Mouse (Mus musculus) cerebellum, adult 2 months (tissue): ENCODE measurements around the gene Gm39115.

Experiments used
- CTCF ChIP-seq: fragments of 200-500 bp; IDR thresholded peaks from 2 replicates; pipeline ENCODE4 v1.5.1; 2011; ENCODE audit warnings: low read depth, mild to moderate bottlenecking, control low read depth, low read length, moderate library complexity, borderline replicate concordance; ENCODE audit not compliant: insufficient read depth
- POLR2A ChIP-seq: fragments of 200-500 bp; IDR thresholded peaks from 2 replicates; pipeline ENCODE4 v1.6.1; 2011; ENCODE audit warnings: low read length, control low read depth, borderline replicate concordance; ENCODE audit not compliant: insufficient read depth

- no peak for TF ChIP-seq CTCF
- no peak for TF ChIP-seq POLR2A
Observed at GRCm38 (mm10) chr7:142087069-142087652, 48.7 kb downstream of the Gm39115 start.
